Mouse (Mus musculus): ENCODE measurements at regions not wholly inside any gene's neighbourhood (a gene's known extent, or its start where the extent isn't known, plus 50 kb on each side); places are given as distances from the start of the nearest gene placed in this dataset.

- DNase-seq: no peak
Observed at GRCm38 (mm10) chr8:34371391-34371790, 259.9 kb upstream of the Gm10131 start.

- no peak for DNase-seq
Observed at GRCm38 (mm10) chr8:34368556-34368955, 257.0 kb upstream of the Gm10131 start.

GRCm38 (mm10) chr8:34364446-34365035 is 253.0 kb upstream of the Gm10131 start:
- no peak for DNase-seq

GRCm38 (mm10) chr8:34363679-34364078 is 252.1 kb upstream of the Gm10131 start:
- DNase-seq: no peak

GRCm38 (mm10) chr8:34363131-34363530 is 251.6 kb upstream of the Gm10131 start:
- no peak for DNase-seq

GRCm38 (mm10) chr8:34361377-34361776 is 249.8 kb upstream of the Gm10131 start:
- no peak for DNase-seq

GRCm38 (mm10) chr8:34359776-34360175 is 248.2 kb upstream of the Gm10131 start:
- no peak for DNase-seq

GRCm38 (mm10) chr8:34355059-34355458 is 243.5 kb upstream of the Gm10131 start:
- no peak for DNase-seq

GRCm38 (mm10) chr8:34353140-34353855 is 241.8 kb upstream of the Gm10131 start:
- DNase-seq: no peak

GRCm38 (mm10) chr8:34334851-34335250 is 223.3 kb upstream of the Gm10131 start:
- no peak for DNase-seq

GRCm38 (mm10) chr8:34331673-34332072 is 220.1 kb upstream of the Gm10131 start:
- DNase-seq: no peak

GRCm38 (mm10) chr8:34326614-34326965 is 215.1 kb upstream of the Gm10131 start:
- no peak for DNase-seq

- peak; percentile 38 to 57 for DNase-seq
Observed at GRCm38 (mm10) chr8:34325841-34326613, 214.5 kb upstream of the Gm10131 start.

GRCm38 (mm10) chr8:34320158-34320587 is 208.6 kb upstream of the Gm10131 start:
- no peak for DNase-seq

GRCm38 (mm10) chr8:34319719-34320118 is 208.2 kb upstream of the Gm10131 start:
- no peak for DNase-seq

- DNase-seq: no peak
Observed at GRCm38 (mm10) chr8:34315233-34315632, 203.7 kb upstream of the Gm10131 start.

- DNase-seq: no peak
Observed at GRCm38 (mm10) chr8:34305542-34306485, 194.3 kb upstream of the Gm10131 start.

- no peak for DNase-seq
Observed at GRCm38 (mm10) chr8:34303815-34304214, 192.3 kb upstream of the Gm10131 start.

- no peak for DNase-seq
Observed at GRCm38 (mm10) chr8:34300331-34300903, 188.9 kb upstream of the Gm10131 start.

- no peak for DNase-seq
Observed at GRCm38 (mm10) chr8:34294721-34295120, 183.2 kb upstream of the Gm10131 start.

GRCm38 (mm10) chr8:34290670-34291069 is 179.1 kb upstream of the Gm10131 start:
- no peak for DNase-seq

- no peak for DNase-seq
Observed at GRCm38 (mm10) chr8:34287801-34288200, 176.3 kb upstream of the Gm10131 start.
